Mouse (Mus musculus) kidney, adult 9 months (tissue): ENCODE measurements at regions not wholly inside any gene's neighbourhood (a gene's known extent, or its start where the extent isn't known, plus 50 kb on each side); places are given as distances from the start of the nearest gene placed in this dataset.

Source experiments
- DNase-seq: peaks from one replicate; pipeline ENCODE4 v3.0.0; 2022

DNA sequence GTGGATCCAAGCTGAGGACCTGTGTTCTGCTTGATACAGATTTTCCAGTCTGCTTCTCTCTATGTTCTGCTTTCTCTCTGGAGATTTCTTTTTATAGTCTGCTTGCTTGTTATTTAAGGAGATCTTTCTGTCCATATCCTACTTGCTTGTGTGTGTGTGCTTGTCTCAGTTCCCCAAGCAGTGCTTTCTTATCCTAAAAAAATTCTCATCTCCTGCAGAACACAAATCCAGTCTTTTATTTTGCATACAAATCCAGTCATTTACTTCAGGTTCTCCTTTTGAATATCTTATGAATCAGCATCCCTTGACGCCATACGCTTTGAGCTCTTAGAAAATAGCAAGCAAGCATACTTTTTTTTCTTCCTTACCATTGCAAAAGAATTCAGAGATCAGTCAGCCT lies 310.7 kb upstream of the Cypt14 start:
- DNase-seq, result no peak

DNA sequence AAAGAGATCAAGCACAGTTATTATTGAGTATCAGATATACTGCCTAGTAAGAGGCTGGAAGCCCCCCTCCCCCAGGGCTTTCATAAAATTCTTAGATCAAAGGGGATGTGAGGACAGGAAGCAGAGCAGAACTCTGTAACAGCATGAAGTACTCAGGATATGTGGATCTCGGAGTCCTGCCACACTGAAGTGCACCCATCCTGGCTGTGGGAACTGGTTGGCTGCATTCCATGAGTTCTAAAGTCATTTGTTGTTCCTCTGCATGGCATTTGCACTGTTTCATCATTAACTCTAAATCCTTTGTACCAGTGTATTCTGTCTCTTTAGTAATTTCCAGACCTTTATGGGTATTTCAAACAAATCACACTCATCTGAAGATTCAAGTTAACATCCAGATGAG lies 267.0 kb upstream of the Cypt14 start:
- peak; percentile 63 for DNase-seq
